Mouse (Mus musculus): ENCODE data around the gene Gm35315. TPM values are rescaled to one million over a fixed set of nuclear protein-coding genes. Genes with fewer than 3 reads are reported as not detected.
A peak's percentile ranks its signal among the peaks of the same experiment; 100 is the strongest.
"Not testable (repeated sequence)": the region's sequence is repeated elsewhere in the genome, so short reads cannot be mapped to it uniquely, and the experiment has no call there.

Gm35315 gene
- total and polyA plus RNA-seq, 3 experiments = 0.10 to 7.4 (median 3.8) TPM

- Histone ChIP-seq H3K27me3 (ENCODE audit: insufficient read depth, low read length) (no peaks in the 10 kb centered on the region), H3K4me3 (ENCODE audit: low read depth, low read length) (peak overlapping the region; percentile 81), H3K4me1 (ENCODE audit: insufficient read depth, low read depth, low read length) (peaks cover 17% of the 10 kb centered on the region), H3K9me3 (replicated peaks) (peaks cover 22% of the 10 kb centered on the region), H3K36me3 (replicated peaks) (peaks cover 33% of the 10 kb centered on the region)
- ATAC-seq (ENCODE audit: extremely low read depth, insufficient number of reproducible peaks, low FRiP score, poor library complexity, severe bottlenecking) = 0 out of 2 replicates have a peak, but pooled peaks have one; percentile 1
- no peak for TF ChIP-seq TAL1 (conservative IDR thresholded peaks at IDR 0.05; ENCODE audit: low read depth, low read length)
- no peak for TF ChIP-seq POLR2AphosphoS5 (IDR thresholded peaks at IDR 0.05; ENCODE audit: insufficient replicate concordance, low read depth, low read length)
- TF ChIP-seq CTCF (IDR thresholded peaks at IDR 0.05; ENCODE audit: low read depth, low read length) = no peak
- no peak for TF ChIP-seq GATA2 (IDR thresholded peaks at IDR 0.05; ENCODE audit: borderline replicate concordance, low read depth, low read length)
- no peak for TF ChIP-seq GATA1 (IDR thresholded peaks at IDR 0.05; ENCODE audit: borderline replicate concordance, low read length)
- DNase-seq (ENCODE audit: low spot score) = no peak
These were observed 41.9 kb upstream of the Gm35315 start for GRCm38 (mm10) chr5:110136087-110136464.

GRCm38 (mm10) chr5:110135293-110136086, 41.3 kb upstream of the Gm35315 start, which contains the start of gene Chfr:
Gene Chfr, plus strand, starts transcription at chr5:110135842.
- no peak for TF ChIP-seq CTCF (IDR thresholded peaks at IDR 0.05; ENCODE audit: low read depth, low read length)
- TF ChIP-seq TAL1 (conservative IDR thresholded peaks at IDR 0.05; ENCODE audit: low read depth, low read length) = no peak
- no peak for TF ChIP-seq POLR2AphosphoS5 (IDR thresholded peaks at IDR 0.05; ENCODE audit: insufficient replicate concordance, low read depth, low read length)
- TF ChIP-seq GATA2 (IDR thresholded peaks at IDR 0.05; ENCODE audit: borderline replicate concordance, low read depth, low read length) = no peak
- no peak for TF ChIP-seq GATA1 (IDR thresholded peaks at IDR 0.05; ENCODE audit: borderline replicate concordance, low read length)
- H3K9me3 ChIP-seq (replicated peaks) = peaks cover 24% of the 10 kb centered on the region
- DNase-seq (ENCODE audit: low spot score) (peak; percentile 91), ATAC-seq (ENCODE audit: extremely low read depth, insufficient number of reproducible peaks, low FRiP score, poor library complexity, severe bottlenecking) (peak; percentile 98)
- peaks cover 17% of the 10 kb centered on the region for H3K4me1 ChIP-seq (ENCODE audit: insufficient read depth, low read depth, low read length)
- H3K4me3 ChIP-seq (ENCODE audit: low read depth, low read length) = peak within 1 kb of the TSS; percentile 81
- no peaks in the 10 kb centered on the region for H3K27me3 ChIP-seq (ENCODE audit: insufficient read depth, low read length)
- H3K36me3 ChIP-seq (replicated peaks) = peaks cover 29% of the 10 kb centered on the region

GRCm38 (mm10) chr5:110122380-110122779, 28.2 kb upstream of the Gm35315 start:
- not testable (repeated sequence) for H3K9me3 ChIP-seq (replicated peaks); ATAC-seq (ENCODE audit: extremely low read depth, insufficient number of reproducible peaks, low FRiP score, poor library complexity, severe bottlenecking); H3K4me3 ChIP-seq (ENCODE audit: low read depth, low read length); DNase-seq (ENCODE audit: low spot score); H3K4me1 ChIP-seq (ENCODE audit: insufficient read depth, low read depth, low read length); H3K27me3 ChIP-seq (ENCODE audit: insufficient read depth, low read length)
- H3K36me3 ChIP-seq (replicated peaks) = peaks cover 36% of the 10 kb centered on the region

GRCm38 (mm10) chr5:110109991-110110441, 15.8 kb upstream of the Gm35315 start, which contains the start of gene Zfp605:
Gene Zfp605, plus strand, starts transcription at chr5:110110092.
- Histone ChIP-seq H3K4me1 (ENCODE audit: insufficient read depth, low read depth, low read length) (peaks cover 35% of the 10 kb centered on the region), H3K36me3 (replicated peaks) (peaks cover 37% of the 10 kb centered on the region), H3K9me3 (replicated peaks) (peaks cover 17% of the 10 kb centered on the region), H3K4me3 (ENCODE audit: low read depth, low read length) (peak within 1 kb of the TSS; percentile 79), H3K27me3 (ENCODE audit: insufficient read depth, low read length) (no peaks in the 10 kb centered on the region)
- TF ChIP-seq CTCF (IDR thresholded peaks at IDR 0.05; ENCODE audit: low read depth, low read length) (no peak), GATA1 (IDR thresholded peaks at IDR 0.05; ENCODE audit: borderline replicate concordance, low read length) (no peak), TAL1 (conservative IDR thresholded peaks at IDR 0.05; ENCODE audit: low read depth, low read length) (no peak), GATA2 (IDR thresholded peaks at IDR 0.05; ENCODE audit: borderline replicate concordance, low read depth, low read length) (no peak), POLR2AphosphoS5 (IDR thresholded peaks at IDR 0.05; ENCODE audit: insufficient replicate concordance, low read depth, low read length) (no peak)
- ATAC-seq (ENCODE audit: extremely low read depth, insufficient number of reproducible peaks, low FRiP score, poor library complexity, severe bottlenecking) (peak; percentile 16; the same call in 1 of the 2 replicates), DNase-seq (ENCODE audit: low spot score) (peak; percentile 53)

GRCm38 (mm10) chr5:110108305-110108628, 14.0 kb upstream of the Gm35315 start:
- peaks cover 48% of the 10 kb centered on the region for H3K36me3 ChIP-seq (replicated peaks)
- H3K4me1 ChIP-seq (ENCODE audit: insufficient read depth, low read depth, low read length) = peaks cover 49% of the 10 kb centered on the region
- DNase-seq (ENCODE audit: low spot score) (no peak), ATAC-seq (ENCODE audit: extremely low read depth, insufficient number of reproducible peaks, low FRiP score, poor library complexity, severe bottlenecking) (no peak; the same call in 1 of the 2 replicates)
- TF ChIP-seq CTCF (IDR thresholded peaks at IDR 0.05; ENCODE audit: low read depth, low read length) (no peak), POLR2AphosphoS5 (IDR thresholded peaks at IDR 0.05; ENCODE audit: insufficient replicate concordance, low read depth, low read length) (no peak), GATA1 (IDR thresholded peaks at IDR 0.05; ENCODE audit: borderline replicate concordance, low read length) (no peak), GATA2 (IDR thresholded peaks at IDR 0.05; ENCODE audit: borderline replicate concordance, low read depth, low read length) (no peak), TAL1 (conservative IDR thresholded peaks at IDR 0.05; ENCODE audit: low read depth, low read length) (no peak)
- H3K9me3 ChIP-seq (replicated peaks) = peaks cover 33% of the 10 kb centered on the region
- peak overlapping the region; percentile 87 for H3K4me3 ChIP-seq (ENCODE audit: low read depth, low read length)
- no peaks in the 10 kb centered on the region for H3K27me3 ChIP-seq (ENCODE audit: insufficient read depth, low read length)

GRCm38 (mm10) chr5:110107581-110108304, 13.5 kb upstream of the Gm35315 start, which contains the start of gene Gtpbp6:
Gene Gtpbp6, minus strand, starts transcription at chr5:110108197.
- DNase-seq (ENCODE audit: low spot score) (peak; percentile 91), ATAC-seq (ENCODE audit: extremely low read depth, insufficient number of reproducible peaks, low FRiP score, poor library complexity, severe bottlenecking) (peak; percentile 80)
- Histone ChIP-seq H3K4me3 (ENCODE audit: low read depth, low read length) (peak within 1 kb of the TSS; percentile 87), H3K4me1 (ENCODE audit: insufficient read depth, low read depth, low read length) (peaks cover 49% of the 10 kb centered on the region), H3K9me3 (replicated peaks) (peaks cover 38% of the 10 kb centered on the region), H3K27me3 (ENCODE audit: insufficient read depth, low read length) (no peaks in the 10 kb centered on the region), H3K36me3 (replicated peaks) (peaks cover 48% of the 10 kb centered on the region)
- TF ChIP-seq GATA1 (IDR thresholded peaks at IDR 0.05; ENCODE audit: borderline replicate concordance, low read length) (no peak), CTCF (IDR thresholded peaks at IDR 0.05; ENCODE audit: low read depth, low read length) (no peak), TAL1 (conservative IDR thresholded peaks at IDR 0.05; ENCODE audit: low read depth, low read length) (no peak), GATA2 (IDR thresholded peaks at IDR 0.05; ENCODE audit: borderline replicate concordance, low read depth, low read length) (no peak)

Measured in G1E (cell line).